Mouse (Mus musculus) hindbrain, embryonic 16.5 days (tissue): ENCODE results near the gene Emx1. TPM values are rescaled to one million over a fixed set of nuclear protein-coding genes. Genes with fewer than 3 reads are reported as not detected.

Experiments
- ATAC-seq: fragments of 200-750 bp; cut with Nextera tagmentation; 2 replicates; pipeline ENCODE4 v1.8.0; 2017; ENCODE audit warnings: moderate TSS enrichment, moderate library complexity
- H3K27ac ChIP-seq: fragments of 300-500 bp; sonication (generic); 2 replicates; pipeline ENCODE4 v1.5.1; 2014; ENCODE audit warnings: low read depth, mild to moderate bottlenecking, control low read depth, low read length, moderate library complexity
- H3K27me3 ChIP-seq: fragments of 300-500 bp; sonication (generic); replicated peaks from 2 replicates; pipeline ENCODE4 v1.6.1; 2014; ENCODE audit warnings: low read length; ENCODE audit not compliant: control insufficient read depth, insufficient read depth
- H3K36me3 ChIP-seq: fragments of 300-500 bp; sonication (generic); 2 replicates; pipeline ENCODE4 v1.6.1; 2014; ENCODE audit warnings: mild to moderate bottlenecking, low read length, moderate library complexity, mixed read lengths; ENCODE audit not compliant: control insufficient read depth, insufficient read depth
- H3K4me1 ChIP-seq: fragments of 300-500 bp; sonication (generic); 2 replicates; pipeline ENCODE4 v1.6.1; 2014; ENCODE audit warnings: low read depth, low read length; ENCODE audit not compliant: control insufficient read depth, insufficient read depth
- H3K4me2 ChIP-seq: fragments of 300-500 bp; sonication (generic); 2 replicates; pipeline ENCODE4 v1.6.1; 2014; ENCODE audit warnings: mild to moderate bottlenecking, low read length, control low read depth, moderate library complexity
- H3K4me3 ChIP-seq: fragments of 300-500 bp; sonication (generic); 2 replicates; pipeline ENCODE4 v1.5.1; 2014; ENCODE audit warnings: mild to moderate bottlenecking, low read length, control low read depth, moderate library complexity
- H3K9ac ChIP-seq: fragments of 300-500 bp; sonication (generic); 2 replicates; pipeline ENCODE4 v1.6.1; 2014; ENCODE audit warnings: low read depth, mild to moderate bottlenecking, control low read depth, low read length, moderate library complexity
- H3K9me3 ChIP-seq: fragments of 300-500 bp; sonication (generic); 2 replicates; pipeline ENCODE4 v1.6.1; 2014; ENCODE audit warnings: mild to moderate bottlenecking, low read length, moderate library complexity; ENCODE audit not compliant: control insufficient read depth
- WGBS: fragments of 180-500 bp; shearing (Covaris S2); extraction: QIAGEN DNeasy Blood & Tissue Kit; methylation state at CpG from one replicate; pipeline ENCODE4 v1.1.7; 2014; 5-methylcytosine and 5-hydroxymethylcytosine counted together
- polyA plus RNA-seq: library from polyadenylated mRNA; unstranded; fragments of >200 nt; fragmentation: Nextera tagmentation; extraction: Ambion mirVana; gene quantifications from 2 replicates; pipeline ENCODE4 v1.2.1, GENCODE M21; 2015

Emx1 gene
- polyA plus RNA-seq, 1 experiment from 2014 or later, result not detected

- Histone ChIP-seq H3K4me1 (no peaks in the 10 kb centered on the region), H3K4me2 (no peak overlapping the region), H3K9me3 (no peaks in the 10 kb centered on the region), H3K9ac (no peak overlapping the region), H3K4me3 (no peak overlapping the region), H3K27me3 (no peaks in the 10 kb centered on the region), H3K36me3 (no peaks in the 10 kb centered on the region), H3K27ac (no peak overlapping the region)
- ATAC-seq, result no peak
- 80% methylated on average over 10 of the region's 10 CpGs for WGBS
Observed at GRCm38 (mm10) chr6:85222551-85222950, 35.3 kb downstream of the Emx1 start.

GRCm38 (mm10) chr6:85223498-85224150 lies 36.4 kb downstream of the Emx1 start:
- 24% methylated on average over 14 of the region's 14 CpGs for WGBS

GRCm38 (mm10) chr6:85224442-85224891 lies 37.2 kb downstream of the Emx1 start:
- Histone ChIP-seq H3K9me3 (no peaks in the 10 kb centered on the region), H3K9ac (no peak overlapping the region), H3K4me2 (no peak overlapping the region), H3K27me3 (no peaks in the 10 kb centered on the region), H3K4me1 (no peaks in the 10 kb centered on the region), H3K27ac (no peak overlapping the region), H3K4me3 (no peak overlapping the region), H3K36me3 (no peaks in the 10 kb centered on the region)
- no peak for ATAC-seq
- WGBS, result 23% methylated on average over 15 of the region's 15 CpGs

More at GRCm38 (mm10) chr6:85223498-85224150, 36.4 kb downstream of the Emx1 start:
- no peak for ATAC-seq
- no peak overlapping the region for H3K27ac ChIP-seq
- no peaks in the 10 kb centered on the region for H3K36me3 ChIP-seq
- no peaks in the 10 kb centered on the region for H3K9me3 ChIP-seq
- H3K9ac ChIP-seq, result no peak overlapping the region
- H3K4me3 ChIP-seq, result no peak overlapping the region
- no peaks in the 10 kb centered on the region for H3K4me1 ChIP-seq
- no peaks in the 10 kb centered on the region for H3K27me3 ChIP-seq
- no peak overlapping the region for H3K4me2 ChIP-seq

- Histone ChIP-seq H3K4me1 (no peaks in the 10 kb centered on the region), H3K9me3 (no peaks in the 10 kb centered on the region), H3K4me2 (no peak overlapping the region), H3K27me3 (no peaks in the 10 kb centered on the region), H3K27ac (no peak overlapping the region), H3K4me3 (no peak overlapping the region), H3K36me3 (no peaks in the 10 kb centered on the region), H3K9ac (no peak overlapping the region)
- 79% methylated on average over 9 of the region's 9 CpGs for WGBS
- no peak for ATAC-seq
Observed at GRCm38 (mm10) chr6:85226570-85226969, 39.3 kb downstream of the Emx1 start.

GRCm38 (mm10) chr6:85227520-85227919 lies 40.3 kb downstream of the Emx1 start:
- Histone ChIP-seq H3K4me1 (no peaks in the 10 kb centered on the region), H3K9ac (no peak overlapping the region), H3K9me3 (no peaks in the 10 kb centered on the region), H3K27ac (no peak overlapping the region), H3K4me2 (no peak overlapping the region), H3K36me3 (no peaks in the 10 kb centered on the region), H3K4me3 (no peak overlapping the region), H3K27me3 (no peaks in the 10 kb centered on the region)
- ATAC-seq, result no peak
- WGBS, result 64% methylated on average over 2 of the region's 2 CpGs

GRCm38 (mm10) chr6:85230762-85231161 lies 43.5 kb downstream of the Emx1 start:
- 78% methylated on average over 3 of the region's 3 CpGs for WGBS
- no peak overlapping the region for H3K9ac ChIP-seq

GRCm38 (mm10) chr6:85231469-85231868 lies 44.2 kb downstream of the Emx1 start:
- Histone ChIP-seq H3K36me3 (no peaks in the 10 kb centered on the region), H3K4me1 (no peaks in the 10 kb centered on the region), H3K9ac (no peak overlapping the region), H3K9me3 (no peaks in the 10 kb centered on the region), H3K4me2 (no peak overlapping the region), H3K4me3 (no peak overlapping the region), H3K27ac (no peak overlapping the region), H3K27me3 (no peaks in the 10 kb centered on the region)
- WGBS, result 33% methylated on average over 6 of the region's 6 CpGs
- no peak for ATAC-seq

More at GRCm38 (mm10) chr6:85230762-85231161, 43.5 kb downstream of the Emx1 start:
- ATAC-seq, result no peak
- H3K27me3 ChIP-seq, result no peaks in the 10 kb centered on the region
- H3K4me2 ChIP-seq, result no peak overlapping the region
- H3K9me3 ChIP-seq, result no peaks in the 10 kb centered on the region
- no peaks in the 10 kb centered on the region for H3K4me1 ChIP-seq
- H3K4me3 ChIP-seq, result no peak overlapping the region
- no peak overlapping the region for H3K27ac ChIP-seq
- H3K36me3 ChIP-seq, result no peaks in the 10 kb centered on the region

- H3K4me2 ChIP-seq, result no peak overlapping the region
- WGBS, result 33% methylated on average over 4 of the region's 4 CpGs
- no peak overlapping the region for H3K27ac ChIP-seq
- no peak overlapping the region; the same call in 1 of the 2 replicates for H3K9ac ChIP-seq
- no peak overlapping the region for H3K4me3 ChIP-seq
- no peak for ATAC-seq
- no peaks in the 10 kb centered on the region for H3K27me3 ChIP-seq
- H3K4me1 ChIP-seq, result no peaks in the 10 kb centered on the region
- H3K36me3 ChIP-seq, result no peaks in the 10 kb centered on the region
- H3K9me3 ChIP-seq, result no peaks in the 10 kb centered on the region
Observed at GRCm38 (mm10) chr6:85232045-85232444, 44.8 kb downstream of the Emx1 start.

- no peak overlapping the region for H3K27ac ChIP-seq
- H3K4me1 ChIP-seq, result no peaks in the 10 kb centered on the region
- H3K4me2 ChIP-seq, result no peak overlapping the region
- H3K27me3 ChIP-seq, result no peaks in the 10 kb centered on the region
- ATAC-seq, result no peak
- no peaks in the 10 kb centered on the region for H3K36me3 ChIP-seq
- no peak overlapping the region for H3K4me3 ChIP-seq
- 39% methylated on average over 7 of the region's 7 CpGs for WGBS
- no peak overlapping the region; the same call in 1 of the 2 replicates for H3K9ac ChIP-seq
- no peaks in the 10 kb centered on the region for H3K9me3 ChIP-seq
Observed at GRCm38 (mm10) chr6:85232836-85233623, 45.8 kb downstream of the Emx1 start.
